25 mouse cellular contexts compared by ENCODE assay signal in genomic region chr8:119588321-119588720, GRCm38 (mm10). TPM values are rescaled to one million over a fixed set of nuclear protein-coding genes. Genes with fewer than 3 reads are reported as not detected.
DNase-seq lines count a peak whose midpoint lies in the region; ATAC-seq and TF ChIP-seq lines count a peak whose summit lies in the region.
"Had no signal": no experiment of that assay in that cellular context is flagged by ENCODE, and none has a peak within 500 bp of the region (broad histone marks: within the 10 kb centered on the region; RNA-seq: fewer than 3 reads in every experiment).

No protein-coding gene starts in this region.

- peaks cover 18% of the 10 kb centered on the region in 2 experiments for H3K4me1 ChIP-seq in heart, embryonic 14.5 days (ENCODE audit: control insufficient read depth in 2 of 2, insufficient read depth in 2 of 2, low read length in 2 of 2)
- no peaks in the 10 kb centered on the region for H3K4me1 ChIP-seq in kidney, embryonic 14.5 days (ENCODE audit: control insufficient read depth, insufficient read depth, low read length)
- 0 out of 2 replicates have a peak, but pooled peaks cover 5% of the 10 kb centered on the region for H3K4me1 ChIP-seq in kidney, embryonic 16.5 days (ENCODE audit: insufficient read depth, low read length)
- H3K4me1 ChIP-seq: forebrain, embryonic 13.5 days had no signal

- peak; percentile 31; the same call in 1 of the 2 replicates for TF ChIP-seq CTCF in gastrocnemius, adult 2 months (IDR thresholded peaks at IDR 0.05)

- no peak for ATAC-seq in heart, embryonic 14.5 days (ENCODE audit: insufficient number of reproducible peaks, insufficient read depth, low FRiP score, low read depth)
- ATAC-seq in kidney, embryonic 14.5 days (ENCODE audit: low FRiP score, low TSS enrichment): 0 out of 2 replicates have a peak, but pooled peaks have one; percentile 43
- no peak for ATAC-seq in kidney, embryonic 16.5 days (ENCODE audit: low FRiP score, low TSS enrichment)
- ATAC-seq: forebrain, embryonic 13.5 days; liver, postnatal 0 days; lung, postnatal 0 days had no signal

- H3K27ac ChIP-seq in gastrocnemius, adult 2 months: no peak overlapping the region
- peak overlapping the region; percentile 75 to 84 for H3K27ac ChIP-seq in heart, embryonic 14.5 days (replicated peaks in 1 of 2; ENCODE audit: control insufficient read depth in 1 of 2, insufficient read depth in 1 of 2, low read depth in 2 of 2, low read length in 2 of 2)
- H3K27ac ChIP-seq in kidney, embryonic 14.5 days (ENCODE audit: low read depth, low read length): no peak overlapping the region
- H3K27ac ChIP-seq in kidney, embryonic 16.5 days (ENCODE audit: low read length): no peak overlapping the region
- H3K27ac ChIP-seq: embryonic facial prominence, embryonic 13.5 days; forebrain, embryonic 13.5 days; hindbrain, embryonic 14.5 days; limb, embryonic 12.5 days; macrophage had no signal

- DNase-seq in gastrocnemius, adult 2 months: no peak
- no peak for DNase-seq in gastrocnemius, postnatal 10 days
- DNase-seq in heart, postnatal 4 days: no peak
- peak; percentile 10 for DNase-seq in A20 (ENCODE audit: low read depth, low spot score)
- DNase-seq in left cerebral cortex, adult 9 months (ENCODE audit: low spot score in 2 of 2): no peak
- DNase-seq: adrenal gland, postnatal 25 days; cerebellum, adult 8-10 months; cerebellum, postnatal 36 days; liver, postnatal 0 days had no signal

- no peak overlapping the region for H3K9ac ChIP-seq in heart, embryonic 14.5 days (ENCODE audit: low read length)
- no peak overlapping the region for H3K9ac ChIP-seq in kidney, embryonic 14.5 days (ENCODE audit: low read depth, low read length)
- no peak overlapping the region for H3K9ac ChIP-seq in kidney, embryonic 16.5 days (replicated peaks; ENCODE audit: low read length)
- H3K9ac ChIP-seq: embryonic facial prominence, embryonic 13.5 days; forebrain, embryonic 13.5 days; hindbrain, embryonic 14.5 days; kidney, embryonic 15.5 days; limb, embryonic 12.5 days; liver, postnatal 0 days had no signal

- H3K4me3 ChIP-seq in gastrocnemius, adult 2 months: no peak overlapping the region
- H3K4me3 ChIP-seq in heart, embryonic 14.5 days (ENCODE audit: control insufficient read depth in 1 of 2, insufficient read depth in 1 of 2, low read depth in 1 of 2, low read length in 2 of 2): no peak overlapping the region
- no peak overlapping the region for H3K4me3 ChIP-seq in kidney, embryonic 14.5 days (ENCODE audit: low read length)
- H3K4me3 ChIP-seq in kidney, embryonic 16.5 days (ENCODE audit: low read length): no peak overlapping the region
- H3K4me3 ChIP-seq: embryonic facial prominence, embryonic 13.5 days; erythroblast, embryonic 14.5 days; forebrain, embryonic 13.5 days; kidney, embryonic 15.5 days; limb, embryonic 12.5 days had no signal

- intact Hi-C loops in gastrocnemius, adult 2 months (cut with DNase I): no loop called here

- no peaks in the 10 kb centered on the region for H3K27me3 ChIP-seq in heart, embryonic 14.5 days (ENCODE audit: control insufficient read depth, insufficient read depth, low read length)
- H3K27me3 ChIP-seq in kidney, embryonic 14.5 days (ENCODE audit: control insufficient read depth, insufficient read depth, low read length): no peaks in the 10 kb centered on the region
- no peaks in the 10 kb centered on the region for H3K27me3 ChIP-seq in kidney, embryonic 16.5 days (ENCODE audit: insufficient read depth, low read length)
- H3K27me3 ChIP-seq: embryonic facial prominence, embryonic 13.5 days; forebrain, embryonic 13.5 days; kidney, embryonic 15.5 days had no signal

- 56% methylated on average over 4 of the region's 4 CpGs for WGBS in heart, embryonic 14.5 days
- WGBS in kidney, embryonic 14.5 days: 55% methylated on average over 4 of the region's 4 CpGs
- WGBS in kidney, embryonic 16.5 days: 58% methylated on average over 4 of the region's 4 CpGs

- H3K4me2 ChIP-seq in heart, embryonic 14.5 days (ENCODE audit: low read length): peak overlapping the region; percentile 32
- no peak overlapping the region for H3K4me2 ChIP-seq in kidney, embryonic 14.5 days (replicated peaks; ENCODE audit: low read depth, low read length)
- no peak overlapping the region for H3K4me2 ChIP-seq in kidney, embryonic 16.5 days (replicated peaks; ENCODE audit: low read depth, low read length)
- H3K4me2 ChIP-seq: embryonic facial prominence, embryonic 13.5 days; forebrain, embryonic 13.5 days; hindbrain, embryonic 14.5 days; kidney, embryonic 15.5 days; limb, embryonic 12.5 days; liver, embryonic 11.5 days had no signal

- H3K36me3 ChIP-seq in heart, embryonic 14.5 days (ENCODE audit: control insufficient read depth, insufficient read depth, low read length): no peaks in the 10 kb centered on the region
- H3K36me3 ChIP-seq in kidney, embryonic 14.5 days (ENCODE audit: control insufficient read depth, insufficient read depth, low read length): no peaks in the 10 kb centered on the region
- H3K36me3 ChIP-seq in kidney, embryonic 16.5 days (ENCODE audit: insufficient read depth, low read length): no peaks in the 10 kb centered on the region
- H3K36me3 ChIP-seq: embryonic facial prominence, embryonic 13.5 days; kidney, embryonic 15.5 days; limb, embryonic 12.5 days had no signal

- H3K9me3 ChIP-seq in heart, embryonic 14.5 days (ENCODE audit: control insufficient read depth, low read length): no peaks in the 10 kb centered on the region
- no peaks in the 10 kb centered on the region for H3K9me3 ChIP-seq in kidney, embryonic 14.5 days (ENCODE audit: control insufficient read depth, low read length)
- H3K9me3 ChIP-seq in kidney, embryonic 16.5 days (ENCODE audit: low read length): no peaks in the 10 kb centered on the region
- H3K9me3 ChIP-seq: embryonic facial prominence, embryonic 13.5 days; forebrain, embryonic 13.5 days; kidney, embryonic 15.5 days; limb, embryonic 12.5 days had no signal

RNA-seq across cellular contexts. Expression of gene Dnaaf1, which starts 13.3 kb away (rescaled TPM):
- total RNA-seq in gastrocnemius, adult 2 months (2021): not detected
- total RNA-seq in gastrocnemius, postnatal 10 days (2021): not detected
- 0.28 TPM in 1 of 2 replicates, not detected in the other for polyA plus RNA-seq in heart, embryonic 14.5 days (2014; fragmentation: Nextera tagmentation; extraction: Ambion mirVana)
- not detected for total RNA-seq in heart, postnatal 4 days (2021)
- polyA plus RNA-seq in kidney, embryonic 14.5 days (2014; fragmentation: Nextera tagmentation; extraction: Ambion mirVana): 0.11 and 0.37 TPM in 2 replicates
- 0.27 and 0.37 TPM in 2 replicates for polyA plus RNA-seq in kidney, embryonic 16.5 days (2015; fragmentation: Nextera tagmentation; extraction: Ambion mirVana)
- total RNA-seq: gastrocnemius, adult 18-20 months; monocyte, adult 5-6 weeks had no signal
- polyA plus RNA-seq: erythroblast, embryonic 14.5 days; limb, embryonic 12.5 days; liver, postnatal 0 days; macrophage; neural tube, embryonic 11.5 days had no signal

RNA-seq across cellular contexts. Expression of gene Hsdl1, which starts 13.3 kb away (rescaled TPM):
- 10 to 100 TPM; 15.9 to 16.6 TPM for total RNA-seq in gastrocnemius, adult 2 months (2021)
- total RNA-seq in gastrocnemius, postnatal 10 days (2021): 10 to 100 TPM; 13.0 to 15.0 TPM
- 34.7 and 40.8 TPM in 2 replicates for polyA plus RNA-seq in heart, embryonic 14.5 days (2014; fragmentation: Nextera tagmentation; extraction: Ambion mirVana)
- total RNA-seq in heart, postnatal 4 days (2021): 10 to 100 TPM; 18.4 to 20.2 TPM
- 20.4 and 35.8 TPM in 2 replicates for polyA plus RNA-seq in kidney, embryonic 14.5 days (2014; fragmentation: Nextera tagmentation; extraction: Ambion mirVana)
- 39.8 and 43.1 TPM in 2 replicates for polyA plus RNA-seq in kidney, embryonic 16.5 days (2015; fragmentation: Nextera tagmentation; extraction: Ambion mirVana)

RNA-seq across cellular contexts. Expression of gene Taf1c, which starts 16.7 kb away (rescaled TPM):
- 1 to 10 TPM; 5.2 to 6.6 TPM for total RNA-seq in gastrocnemius, adult 2 months (2021)
- 1 to 10 TPM; 3.6 to 4.4 TPM for total RNA-seq in gastrocnemius, postnatal 10 days (2021)
- 5.4 and 6.2 TPM in 2 replicates for polyA plus RNA-seq in heart, embryonic 14.5 days (2014; fragmentation: Nextera tagmentation; extraction: Ambion mirVana)
- total RNA-seq in heart, postnatal 4 days (2021): 1 to 10 TPM; 4.3 to 4.5 TPM
- polyA plus RNA-seq in kidney, embryonic 14.5 days (2014; fragmentation: Nextera tagmentation; extraction: Ambion mirVana): 9.7 and 13.0 TPM in 2 replicates
- polyA plus RNA-seq in kidney, embryonic 16.5 days (2015; fragmentation: Nextera tagmentation; extraction: Ambion mirVana): 15.4 and 15.5 TPM in 2 replicates

RNA-seq across cellular contexts. Expression of gene Adad2, which starts 24.2 kb away (rescaled TPM):
- total RNA-seq in gastrocnemius, adult 2 months (2021): not detected
- total RNA-seq in gastrocnemius, postnatal 10 days (2021): not detected
- not detected in 2 replicates for polyA plus RNA-seq in heart, embryonic 14.5 days (2014; fragmentation: Nextera tagmentation; extraction: Ambion mirVana)
- total RNA-seq in heart, postnatal 4 days (2021): not detected
- 0.29 TPM in 1 of 2 replicates, not detected in the other for polyA plus RNA-seq in kidney, embryonic 14.5 days (2014; fragmentation: Nextera tagmentation; extraction: Ambion mirVana)
- polyA plus RNA-seq in kidney, embryonic 16.5 days (2015; fragmentation: Nextera tagmentation; extraction: Ambion mirVana): 0.12 and 0.14 TPM in 2 replicates
- total RNA-seq: adrenal gland, postnatal 25 days; monocyte, adult 5-6 weeks had no signal
- polyA plus RNA-seq: embryonic facial prominence, embryonic 13.5 days; erythroblast, embryonic 14.5 days; forebrain, embryonic 13.5 days; hindbrain, embryonic 14.5 days; kidney, embryonic 15.5 days; liver, embryonic 11.5 days; liver, postnatal 0 days; lung, postnatal 0 days; macrophage; neural tube, embryonic 11.5 days; thymus, postnatal 0 days had no signal

RNA-seq across cellular contexts. Expression of gene Mbtps1, which starts 29.8 kb away (rescaled TPM):
- 10 to 100 TPM; 28.6 to 28.7 TPM for total RNA-seq in gastrocnemius, adult 2 months (2021)
- total RNA-seq in gastrocnemius, postnatal 10 days (2021): 10 to 100 TPM; 55.4 to 65.0 TPM
- polyA plus RNA-seq in heart, embryonic 14.5 days (2014; fragmentation: Nextera tagmentation; extraction: Ambion mirVana): 62.5 and 64.8 TPM in 2 replicates
- total RNA-seq in heart, postnatal 4 days (2021): 10 to 100 TPM; 68.6 to 70.0 TPM
- polyA plus RNA-seq in kidney, embryonic 14.5 days (2014; fragmentation: Nextera tagmentation; extraction: Ambion mirVana): 66.4 and 131 TPM in 2 replicates
- polyA plus RNA-seq in kidney, embryonic 16.5 days (2015; fragmentation: Nextera tagmentation; extraction: Ambion mirVana): 131 TPM in 2 replicates

Comparison
In these comparisons a context has a peak if more than half of its experiments do, and no peak if none do; other contexts are left out.
1. H3K27ac ChIP-seq: peak in heart, embryonic 14.5 days (2 of 2); none in gastrocnemius, adult 2 months (single experiment), kidney, embryonic 14.5 days (single experiment) and kidney, embryonic 16.5 days (single experiment).